Mouse (Mus musculus) small intestine, adult 2 months (tissue): ENCODE data around the gene Hs6st3.

Experiments
- CTCF ChIP-seq: fragments of 200-500 bp; IDR thresholded peaks from 2 replicates; pipeline ENCODE4 v1.5.1; 2012; ENCODE audit warnings: low read depth, mild to moderate bottlenecking, control low read depth, inconsistent platforms, low read length, moderate library complexity, mixed read lengths; ENCODE audit not compliant: insufficient replicate concordance, insufficient read length; ENCODE audit errors: extremely low read depth
- POLR2A ChIP-seq: fragments of 200-500 bp; IDR thresholded peaks from 2 replicates; pipeline ENCODE4 v1.6.1; 2012; ENCODE audit warnings: low read depth, mild to moderate bottlenecking, control low read depth, inconsistent platforms, low read length, moderate library complexity

GRCm38 (mm10) chr14:119849338-119849737, 711.2 kb downstream of the Hs6st3 start:
- TF ChIP-seq CTCF (no peak), POLR2A (no peak)
